Mouse (Mus musculus) brain, embryonic 14.5 days (tissue): ENCODE measurements around the gene Olfr1183.

ENCODE experiments used
- CTCF ChIP-seq: fragments of 200-500 bp; IDR thresholded peaks from 2 replicates; pipeline ENCODE4 v1.5.1; 2012; ENCODE audit warnings: inconsistent platforms, mild to moderate bottlenecking, moderate library complexity, borderline replicate concordance; ENCODE audit not compliant: insufficient read depth, insufficient read length; ENCODE audit errors: extremely low read depth
- POLR2A ChIP-seq: fragments of 200-500 bp; IDR thresholded peaks from 2 replicates; pipeline ENCODE4 v1.6.1; 2012; ENCODE audit warnings: mild to moderate bottlenecking, inconsistent platforms, borderline replicate concordance; ENCODE audit not compliant: poor library complexity, insufficient read depth, insufficient read length, severe bottlenecking; ENCODE audit errors: extremely low read depth

GRCm38 (mm10) chr2:88483298-88483697 lies 28.6 kb downstream of the Olfr1183 start, which contains the start of gene Olfr1184:
- no peak for TF ChIP-seq CTCF
- no peak for TF ChIP-seq POLR2A
